Mouse (Mus musculus): ENCODE data around the gene Adgrg5. TPM values are rescaled to one million over a fixed set of nuclear protein-coding genes. Genes with fewer than 3 reads are reported as not detected.

Adgrg5 gene
- polyA plus RNA-seq, 1 experiment from 2014 or later, result not detected

- H3K9ac ChIP-seq (ENCODE audit: low read length), result no peak overlapping the region
- no peaks in the 10 kb centered on the region for H3K36me3 ChIP-seq (ENCODE audit: control insufficient read depth, insufficient read depth, low read length)
- H3K4me3 ChIP-seq (ENCODE audit: low read depth, low read length), result no peak overlapping the region
- no peak overlapping the region for H3K27ac ChIP-seq (replicated peaks; ENCODE audit: low read depth, low read length)
- no peak for DNase-seq (ENCODE audit: low spot score)
- WGBS, result 65% methylated on average over 10 of the region's 10 CpGs
- no peak overlapping the region for H3K4me2 ChIP-seq (ENCODE audit: low read depth, severe bottlenecking)
- H3K4me1 ChIP-seq (ENCODE audit: control insufficient read depth, insufficient read depth, low read length), result no peaks in the 10 kb centered on the region
- no peaks in the 10 kb centered on the region for H3K9me3 ChIP-seq (ENCODE audit: control insufficient read depth, low read length)
- no peak for ATAC-seq (ENCODE audit: insufficient number of reproducible peaks, low FRiP score, low TSS enrichment, low read depth)
- no peaks in the 10 kb centered on the region for H3K27me3 ChIP-seq (ENCODE audit: control insufficient read depth, insufficient read depth, low read length)
Measured at GRCm38 (mm10) chr8:94964828-94965227, 41.3 kb downstream of the Adgrg5 start.

- H3K4me3 ChIP-seq (ENCODE audit: low read depth, low read length), result no peak overlapping the region
- no peak overlapping the region for H3K4me2 ChIP-seq (ENCODE audit: low read depth, severe bottlenecking)
- H3K9ac ChIP-seq (ENCODE audit: low read length), result no peak overlapping the region
- WGBS, result 22% methylated on average over 7 of the region's 7 CpGs
- H3K27me3 ChIP-seq (ENCODE audit: control insufficient read depth, insufficient read depth, low read length), result no peaks in the 10 kb centered on the region
- H3K27ac ChIP-seq (replicated peaks; ENCODE audit: low read depth, low read length), result no peak overlapping the region
- DNase-seq (ENCODE audit: low spot score), result peak; percentile 67
- no peaks in the 10 kb centered on the region for H3K36me3 ChIP-seq (ENCODE audit: control insufficient read depth, insufficient read depth, low read length)
- H3K4me1 ChIP-seq (ENCODE audit: control insufficient read depth, insufficient read depth, low read length), result no peaks in the 10 kb centered on the region
- H3K9me3 ChIP-seq (ENCODE audit: control insufficient read depth, low read length), result no peaks in the 10 kb centered on the region
- no peak for ATAC-seq (ENCODE audit: insufficient number of reproducible peaks, low FRiP score, low TSS enrichment, low read depth)
Measured at GRCm38 (mm10) chr8:94966578-94966977, 43.1 kb downstream of the Adgrg5 start.

- Histone ChIP-seq H3K4me3 (ENCODE audit: low read depth, low read length) (no peak overlapping the region), H3K9me3 (ENCODE audit: control insufficient read depth, low read length) (no peaks in the 10 kb centered on the region), H3K27ac (replicated peaks; ENCODE audit: low read depth, low read length) (no peak overlapping the region), H3K27me3 (ENCODE audit: control insufficient read depth, insufficient read depth, low read length) (no peaks in the 10 kb centered on the region), H3K4me2 (ENCODE audit: low read depth, severe bottlenecking) (no peak overlapping the region), H3K9ac (ENCODE audit: low read length) (no peak overlapping the region), H3K4me1 (ENCODE audit: control insufficient read depth, insufficient read depth, low read length) (no peaks in the 10 kb centered on the region), H3K36me3 (ENCODE audit: control insufficient read depth, insufficient read depth, low read length) (no peaks in the 10 kb centered on the region)
- ATAC-seq (ENCODE audit: insufficient number of reproducible peaks, low FRiP score, low TSS enrichment, low read depth) (no peak), DNase-seq (ENCODE audit: low spot score) (no peak)
- 82% methylated on average over 4 of the region's 4 CpGs for WGBS
Measured at GRCm38 (mm10) chr8:94967071-94967470, 43.6 kb downstream of the Adgrg5 start.

GRCm38 (mm10) chr8:94967554-94967953 is 44.1 kb downstream of the Adgrg5 start:
- Histone ChIP-seq H3K27ac (replicated peaks; ENCODE audit: low read depth, low read length) (no peak overlapping the region), H3K36me3 (ENCODE audit: control insufficient read depth, insufficient read depth, low read length) (no peaks in the 10 kb centered on the region), H3K4me3 (ENCODE audit: low read depth, low read length) (no peak overlapping the region), H3K27me3 (ENCODE audit: control insufficient read depth, insufficient read depth, low read length) (no peaks in the 10 kb centered on the region), H3K4me1 (ENCODE audit: control insufficient read depth, insufficient read depth, low read length) (no peaks in the 10 kb centered on the region), H3K9me3 (ENCODE audit: control insufficient read depth, low read length) (no peaks in the 10 kb centered on the region), H3K4me2 (ENCODE audit: low read depth, severe bottlenecking) (no peak overlapping the region), H3K9ac (ENCODE audit: low read length) (no peak overlapping the region)
- no peak for DNase-seq (ENCODE audit: low spot score)
- WGBS, result 88% methylated on average over 3 of the region's 3 CpGs
- ATAC-seq (ENCODE audit: insufficient number of reproducible peaks, low FRiP score, low TSS enrichment, low read depth), result no peak

- Histone ChIP-seq H3K4me2 (ENCODE audit: low read depth, severe bottlenecking) (no peak overlapping the region), H3K4me1 (ENCODE audit: control insufficient read depth, insufficient read depth, low read length) (peaks cover 14% of the 10 kb centered on the region), H3K4me3 (ENCODE audit: low read depth, low read length) (no peak overlapping the region), H3K9ac (ENCODE audit: low read length) (no peak overlapping the region), H3K36me3 (ENCODE audit: control insufficient read depth, insufficient read depth, low read length) (no peaks in the 10 kb centered on the region), H3K27ac (replicated peaks; ENCODE audit: low read depth, low read length) (no peak overlapping the region), H3K27me3 (ENCODE audit: control insufficient read depth, insufficient read depth, low read length) (peaks cover 6% of the 10 kb centered on the region; the same call in 1 of the 2 replicates), H3K9me3 (ENCODE audit: control insufficient read depth, low read length) (no peaks in the 10 kb centered on the region)
- WGBS, result 89% methylated on average over 9 of the region's 9 CpGs
- ATAC-seq (ENCODE audit: insufficient number of reproducible peaks, low FRiP score, low TSS enrichment, low read depth) (no peak), DNase-seq (ENCODE audit: low spot score) (no peak)
Measured at GRCm38 (mm10) chr8:94973270-94973669, 49.8 kb downstream of the Adgrg5 start.

GRCm38 (mm10) chr8:94973786-94974185 is 50.3 kb downstream of the Adgrg5 start:
- WGBS, result 86% methylated on average over 9 of the region's 9 CpGs
- Histone ChIP-seq H3K4me1 (ENCODE audit: control insufficient read depth, insufficient read depth, low read length) (peaks cover 14% of the 10 kb centered on the region), H3K36me3 (ENCODE audit: control insufficient read depth, insufficient read depth, low read length) (no peaks in the 10 kb centered on the region)

GRCm38 (mm10) chr8:94974467-94975165 is 51.1 kb downstream of the Adgrg5 start, which contains the start of gene Adgrg1:
TSS of gene Adgrg1 (plus strand) at chr8:94974751.
- WGBS, result 49% methylated on average over 7 of the region's 7 CpGs
- no peak for ATAC-seq (ENCODE audit: insufficient number of reproducible peaks, low FRiP score, low TSS enrichment, low read depth)

More at GRCm38 (mm10) chr8:94973786-94974185, 50.3 kb downstream of the Adgrg5 start:
- H3K27ac ChIP-seq (replicated peaks; ENCODE audit: low read depth, low read length), result no peak overlapping the region
- peaks cover 6% of the 10 kb centered on the region; the same call in 1 of the 2 replicates for H3K27me3 ChIP-seq (ENCODE audit: control insufficient read depth, insufficient read depth, low read length)
- no peak for DNase-seq (ENCODE audit: low spot score)
- H3K4me2 ChIP-seq (ENCODE audit: low read depth, severe bottlenecking), result no peak overlapping the region
- H3K9me3 ChIP-seq (ENCODE audit: control insufficient read depth, low read length), result no peaks in the 10 kb centered on the region
- H3K4me3 ChIP-seq (ENCODE audit: low read depth, low read length), result no peak overlapping the region
- ATAC-seq (ENCODE audit: insufficient number of reproducible peaks, low FRiP score, low TSS enrichment, low read depth), result no peak
- H3K9ac ChIP-seq (ENCODE audit: low read length), result no peak overlapping the region

GRCm38 (mm10) chr8:94976651-94977417 is 53.3 kb downstream of the Adgrg5 start:
- no peak for ATAC-seq (ENCODE audit: insufficient number of reproducible peaks, low FRiP score, low TSS enrichment, low read depth)
- H3K4me2 ChIP-seq (ENCODE audit: low read depth, severe bottlenecking), result peak overlapping the region; percentile 42
- no peaks in the 10 kb centered on the region for H3K36me3 ChIP-seq (ENCODE audit: control insufficient read depth, insufficient read depth, low read length)
- no peak overlapping the region for H3K9ac ChIP-seq (ENCODE audit: low read length)
- H3K4me3 ChIP-seq (ENCODE audit: low read depth, low read length), result peak overlapping the region; percentile 14; the same call in 1 of the 2 replicates
- WGBS, result 11% methylated on average over 17 of the region's 17 CpGs
- H3K27me3 ChIP-seq (ENCODE audit: control insufficient read depth, insufficient read depth, low read length), result peaks cover 8% of the 10 kb centered on the region; the same call in 1 of the 2 replicates
- peaks cover 14% of the 10 kb centered on the region for H3K4me1 ChIP-seq (ENCODE audit: control insufficient read depth, insufficient read depth, low read length)
- DNase-seq (ENCODE audit: low spot score), result no peak
- H3K9me3 ChIP-seq (ENCODE audit: control insufficient read depth, low read length), result no peaks in the 10 kb centered on the region
- H3K27ac ChIP-seq (replicated peaks; ENCODE audit: low read depth, low read length), result no peak overlapping the region

More at GRCm38 (mm10) chr8:94974467-94975165, 51.1 kb downstream of the Adgrg5 start, which contains the start of gene Adgrg1:
- no peaks in the 10 kb centered on the region for H3K9me3 ChIP-seq (ENCODE audit: control insufficient read depth, low read length)
- peaks cover 14% of the 10 kb centered on the region for H3K4me1 ChIP-seq (ENCODE audit: control insufficient read depth, insufficient read depth, low read length)
- no peaks in the 10 kb centered on the region for H3K36me3 ChIP-seq (ENCODE audit: control insufficient read depth, insufficient read depth, low read length)
- no peak within 1 kb of the TSS for H3K4me3 ChIP-seq (ENCODE audit: low read depth, low read length)
- no peak within 1 kb of the TSS for H3K4me2 ChIP-seq (ENCODE audit: low read depth, severe bottlenecking)
- no peak within 1 kb of the TSS for H3K9ac ChIP-seq (ENCODE audit: low read length)
- no peak within 1 kb of the TSS for H3K27ac ChIP-seq (replicated peaks; ENCODE audit: low read depth, low read length)
- no peak for DNase-seq (ENCODE audit: low spot score)
- peaks cover 8% of the 10 kb centered on the region; the same call in 1 of the 2 replicates for H3K27me3 ChIP-seq (ENCODE audit: control insufficient read depth, insufficient read depth, low read length)
